Mouse (Mus musculus) adrenal gland, adult 2 months (tissue): ENCODE data around the gene Rpa2. TPM values are rescaled to one million over a fixed set of nuclear protein-coding genes. Genes with fewer than 3 reads are reported as not detected.

ENCODE experiments used
- DNase-seq: peaks from one replicate; pipeline ENCODE4 v3.0.0; 2021
- polyA plus RNA-seq: library from polyadenylated mRNA; depleted of rRNA; stranded (reverse); fragments of >200 nt; gene quantifications from 2 replicates; pipeline ENCODE4 v1.2.3, GENCODE M21; 2012; rRNA removed
- total RNA-seq, 2 experiments: library from RNA; stranded (reverse); gene quantifications; 2 replicates each; pipeline ENCODE4 v1.2.3; 2021

The Rpa2 gene
- total and polyA plus RNA-seq, 3 experiments: 6.0 to 9.5 (median 6.9) TPM

- no peak for DNase-seq
Measured at GRCm38 (mm10) chr4:132803876-132804275, 35.7 kb downstream of the Rpa2 start.

- no peak for DNase-seq
Measured at GRCm38 (mm10) chr4:132804331-132804730, 36.2 kb downstream of the Rpa2 start.

GRCm38 (mm10) chr4:132805146-132805545 is 37.0 kb downstream of the Rpa2 start:
- DNase-seq: no peak

- no peak for DNase-seq
Measured at GRCm38 (mm10) chr4:132805599-132806197, 37.6 kb downstream of the Rpa2 start.

GRCm38 (mm10) chr4:132806620-132807191 is 38.6 kb downstream of the Rpa2 start:
- no peak for DNase-seq

GRCm38 (mm10) chr4:132807771-132808641 is 39.9 kb downstream of the Rpa2 start:
- no peak for DNase-seq

- no peak for DNase-seq
Measured at GRCm38 (mm10) chr4:132809621-132810020, 41.5 kb downstream of the Rpa2 start.

GRCm38 (mm10) chr4:132816404-132816803 is 48.3 kb downstream of the Rpa2 start:
- DNase-seq: no peak

- no peak for DNase-seq
Measured at GRCm38 (mm10) chr4:132816855-132817254, 48.7 kb downstream of the Rpa2 start.

- DNase-seq: no peak
Measured at GRCm38 (mm10) chr4:132818442-132818841, 50.3 kb downstream of the Rpa2 start.

- peak; percentile 43 for DNase-seq
Measured at GRCm38 (mm10) chr4:132823614-132824366, 55.7 kb downstream of the Rpa2 start.

Other genes with a start within 250 kb of the Rpa2 start
- gene Atpif1, start 234.7 kb upstream of the Rpa2 start, total RNA-seq: 100 to 1,000 TPM; 369 to 456 TPM
- gene Atpif1, start 234.7 kb upstream of the Rpa2 start, polyA plus RNA-seq: 31.5 and 38.6 TPM in 2 replicates
- gene Dnajc8, start 232.8 kb upstream of the Rpa2 start, total RNA-seq: 100 to 1,000 TPM in 1 of 2 experiments, 10 to 100 TPM in 1; 93.2 to 112 TPM
- 8.5 and 11.2 TPM in 2 replicates for gene Dnajc8, start 232.8 kb upstream of the Rpa2 start, polyA plus RNA-seq
- 1 to 10 TPM in 1 of 2 experiments, under 1 TPM in 1; 0.98 to 3.2 TPM for gene Ptafr, start 204.3 kb upstream of the Rpa2 start, total RNA-seq
- gene Ptafr, start 204.3 kb upstream of the Rpa2 start, polyA plus RNA-seq: 1.6 and 2.2 TPM in 2 replicates
- gene Eya3, start 129.3 kb upstream of the Rpa2 start, total RNA-seq: 10 to 100 TPM; 26.0 to 43.2 TPM
- gene Eya3, start 129.3 kb upstream of the Rpa2 start, polyA plus RNA-seq: 12.0 and 14.7 TPM in 2 replicates
- gene Xkr8, start 35.8 kb upstream of the Rpa2 start, total RNA-seq: 1 to 10 TPM; 5.0 to 6.7 TPM
- 7.2 and 10.0 TPM in 2 replicates for gene Xkr8, start 35.8 kb upstream of the Rpa2 start, polyA plus RNA-seq
- gene Smpdl3b, start 11.1 kb upstream of the Rpa2 start, total RNA-seq: 10 to 100 TPM in 1 of 2 experiments, 1 to 10 TPM in 1; 1.7 to 24.2 TPM
- 15.5 and 32.0 TPM in 2 replicates for gene Smpdl3b, start 11.1 kb upstream of the Rpa2 start, polyA plus RNA-seq
- gene Themis2, start 28.1 kb downstream of the Rpa2 start, total RNA-seq: 1 to 10 TPM; 1.6 to 3.0 TPM
- 4.2 and 4.3 TPM in 2 replicates for gene Themis2, start 28.1 kb downstream of the Rpa2 start, polyA plus RNA-seq
- 10 to 100 TPM; 41.1 to 52.4 TPM for gene Ppp1r8, start 74.8 kb downstream of the Rpa2 start, total RNA-seq
- gene Ppp1r8, start 74.8 kb downstream of the Rpa2 start, polyA plus RNA-seq: 25.1 and 29.4 TPM in 2 replicates
- 10 to 100 TPM; 52.7 to 58.0 TPM for gene Stx12, start 116.2 kb downstream of the Rpa2 start, total RNA-seq
- gene Stx12, start 116.2 kb downstream of the Rpa2 start, polyA plus RNA-seq: 14.6 and 15.6 TPM in 2 replicates
- 10 to 100 TPM; 27.7 to 35.4 TPM for gene Fam76a, start 154.2 kb downstream of the Rpa2 start, total RNA-seq
- 10.9 and 13.2 TPM in 2 replicates for gene Fam76a, start 154.2 kb downstream of the Rpa2 start, polyA plus RNA-seq
- gene Fgr, start 205.8 kb downstream of the Rpa2 start, total RNA-seq: under 1 TPM; 0.29 to 0.93 TPM
- 0.29 and 0.56 TPM in 2 replicates for gene Fgr, start 205.8 kb downstream of the Rpa2 start, polyA plus RNA-seq
- 10 to 100 TPM; 64.3 to 88.3 TPM for gene Ahdc1, start 242.9 kb downstream of the Rpa2 start, total RNA-seq
- gene Ahdc1, start 242.9 kb downstream of the Rpa2 start, polyA plus RNA-seq: 78.1 and 88.7 TPM in 2 replicates